Mouse (Mus musculus): ENCODE data around the gene Dand5. TPM values are rescaled to one million over a fixed set of nuclear protein-coding genes. Genes with fewer than 3 reads are reported as not detected.
A peak's percentile ranks its signal among the peaks of the same experiment; 100 is the strongest.

Dand5 gene
- polyA plus RNA-seq, 1 experiment from 2014 or later, result 5.9 TPM

GRCm38 (mm10) chr8:84780225-84780555, 42.4 kb downstream of the Dand5 start:
- no peak overlapping the region for H3K9ac ChIP-seq (ENCODE audit: low read length)
- ATAC-seq (ENCODE audit: insufficient number of reproducible peaks, insufficient read depth, low FRiP score, low read depth), result no peak
- H3K4me3 ChIP-seq (ENCODE audit: control insufficient read depth in 1 of 2, insufficient read depth in 1 of 2, low read depth in 1 of 2, low read length in 2 of 2), result peak overlapping the region in 1 of 2 experiments; percentile 0; a peak in 1 of 4 replicates
- no peak overlapping the region for H3K27ac ChIP-seq (replicated peaks in 1 of 2; ENCODE audit: control insufficient read depth in 1 of 2, insufficient read depth in 1 of 2, low read depth in 2 of 2, low read length in 2 of 2)
- H3K4me2 ChIP-seq (ENCODE audit: low read length), result no peak overlapping the region; the same call in 1 of the 2 replicates
- peaks cover 22 to 40% of the 10 kb centered on the region in 2 experiments; a peak in 3 of 4 replicates for H3K4me1 ChIP-seq (ENCODE audit: control insufficient read depth in 2 of 2, insufficient read depth in 2 of 2, low read length in 2 of 2)
- H3K9me3 ChIP-seq (ENCODE audit: control insufficient read depth, low read length), result no peaks in the 10 kb centered on the region
- peaks cover 98% of the 10 kb centered on the region for H3K27me3 ChIP-seq (ENCODE audit: control insufficient read depth, insufficient read depth, low read length)
- H3K36me3 ChIP-seq (ENCODE audit: control insufficient read depth, insufficient read depth, low read length), result no peaks in the 10 kb centered on the region
- 27% methylated on average over 13 of the region's 13 CpGs for WGBS

- peaks cover 22 to 40% of the 10 kb centered on the region in 2 experiments; a peak in 3 of 4 replicates for H3K4me1 ChIP-seq (ENCODE audit: control insufficient read depth in 2 of 2, insufficient read depth in 2 of 2, low read length in 2 of 2)
- H3K27ac ChIP-seq (replicated peaks in 1 of 2; ENCODE audit: control insufficient read depth in 1 of 2, insufficient read depth in 1 of 2, low read depth in 2 of 2, low read length in 2 of 2), result no peak overlapping the region
- H3K9me3 ChIP-seq (ENCODE audit: control insufficient read depth, low read length), result no peaks in the 10 kb centered on the region
- 24% methylated on average over 19 of the region's 19 CpGs for WGBS
- no peak overlapping the region; the same call in 1 of the 2 replicates for H3K4me2 ChIP-seq (ENCODE audit: low read length)
- H3K36me3 ChIP-seq (ENCODE audit: control insufficient read depth, insufficient read depth, low read length), result no peaks in the 10 kb centered on the region
- peak overlapping the region in 1 of 2 experiments; percentile 0; a peak in 1 of 4 replicates for H3K4me3 ChIP-seq (ENCODE audit: control insufficient read depth in 1 of 2, insufficient read depth in 1 of 2, low read depth in 1 of 2, low read length in 2 of 2)
- H3K9ac ChIP-seq (ENCODE audit: low read length), result peak overlapping the region; percentile 16
- H3K27me3 ChIP-seq (ENCODE audit: control insufficient read depth, insufficient read depth, low read length), result peaks cover 98% of the 10 kb centered on the region
- ATAC-seq (ENCODE audit: insufficient number of reproducible peaks, insufficient read depth, low FRiP score, low read depth), result no peak
Measured at GRCm38 (mm10) chr8:84779519-84780224, 43.0 kb downstream of the Dand5 start.

- Histone ChIP-seq H3K4me2 (ENCODE audit: low read length) (no peak overlapping the region), H3K9me3 (ENCODE audit: control insufficient read depth, low read length) (no peaks in the 10 kb centered on the region)
Measured at GRCm38 (mm10) chr8:84778638-84779380, 43.8 kb downstream of the Dand5 start.

GRCm38 (mm10) chr8:84777899-84778637, 44.6 kb downstream of the Dand5 start:
- Histone ChIP-seq H3K9ac (ENCODE audit: low read length) (no peak overlapping the region), H3K36me3 (ENCODE audit: control insufficient read depth, insufficient read depth, low read length) (no peaks in the 10 kb centered on the region), H3K9me3 (ENCODE audit: control insufficient read depth, low read length) (no peaks in the 10 kb centered on the region), H3K27ac (replicated peaks in 1 of 2; ENCODE audit: control insufficient read depth in 1 of 2, insufficient read depth in 1 of 2, low read depth in 2 of 2, low read length in 2 of 2) (0 out of 4 replicates have a peak overlapping the region, but pooled peaks of 1 of the 2 experiments have one; percentile 9), H3K27me3 (ENCODE audit: control insufficient read depth, insufficient read depth, low read length) (peaks cover 89% of the 10 kb centered on the region), H3K4me2 (ENCODE audit: low read length) (no peak overlapping the region), H3K4me1 (ENCODE audit: control insufficient read depth in 2 of 2, insufficient read depth in 2 of 2, low read length in 2 of 2) (peaks cover 21 to 45% of the 10 kb centered on the region in 2 experiments; a peak in 3 of 4 replicates), H3K4me3 (ENCODE audit: control insufficient read depth in 1 of 2, insufficient read depth in 1 of 2, low read depth in 1 of 2, low read length in 2 of 2) (no peak overlapping the region)
- 61% methylated on average over 10 of the region's 10 CpGs for WGBS
- ATAC-seq (ENCODE audit: insufficient number of reproducible peaks, insufficient read depth, low FRiP score, low read depth), result no peak

More at GRCm38 (mm10) chr8:84778638-84779380, 43.8 kb downstream of the Dand5 start:
- Histone ChIP-seq H3K9ac (ENCODE audit: low read length) (no peak overlapping the region), H3K4me1 (ENCODE audit: control insufficient read depth in 2 of 2, insufficient read depth in 2 of 2, low read length in 2 of 2) (peaks cover 21 to 39% of the 10 kb centered on the region in 2 experiments; a peak in 3 of 4 replicates), H3K27ac (replicated peaks in 1 of 2; ENCODE audit: control insufficient read depth in 1 of 2, insufficient read depth in 1 of 2, low read depth in 2 of 2, low read length in 2 of 2) (0 out of 4 replicates have a peak overlapping the region, but pooled peaks of 1 of the 2 experiments have one; percentile 9), H3K27me3 (ENCODE audit: control insufficient read depth, insufficient read depth, low read length) (peaks cover 93% of the 10 kb centered on the region), H3K4me3 (ENCODE audit: control insufficient read depth in 1 of 2, insufficient read depth in 1 of 2, low read depth in 1 of 2, low read length in 2 of 2) (no peak overlapping the region), H3K36me3 (ENCODE audit: control insufficient read depth, insufficient read depth, low read length) (no peaks in the 10 kb centered on the region)
- ATAC-seq (ENCODE audit: insufficient number of reproducible peaks, insufficient read depth, low FRiP score, low read depth), result no peak
- WGBS, result 29% methylated on average over 11 of the region's 11 CpGs

GRCm38 (mm10) chr8:84776569-84776968, 46.1 kb downstream of the Dand5 start:
- ATAC-seq (ENCODE audit: insufficient number of reproducible peaks, insufficient read depth, low FRiP score, low read depth), result no peak
- H3K36me3 ChIP-seq (ENCODE audit: control insufficient read depth, insufficient read depth, low read length), result no peaks in the 10 kb centered on the region
- 60% methylated on average over 1 of the region's 1 CpGs for WGBS
- no peak overlapping the region for H3K27ac ChIP-seq (replicated peaks in 1 of 2; ENCODE audit: control insufficient read depth in 1 of 2, insufficient read depth in 1 of 2, low read depth in 2 of 2, low read length in 2 of 2)
- H3K4me3 ChIP-seq (ENCODE audit: control insufficient read depth in 1 of 2, insufficient read depth in 1 of 2, low read depth in 1 of 2, low read length in 2 of 2), result no peak overlapping the region
- no peak overlapping the region for H3K9ac ChIP-seq (ENCODE audit: low read length)
- H3K4me1 ChIP-seq (ENCODE audit: control insufficient read depth in 2 of 2, insufficient read depth in 2 of 2, low read length in 2 of 2), result peaks cover 20 to 45% of the 10 kb centered on the region in 2 experiments; a peak in 3 of 4 replicates
- no peaks in the 10 kb centered on the region for H3K9me3 ChIP-seq (ENCODE audit: control insufficient read depth, low read length)
- no peak overlapping the region for H3K4me2 ChIP-seq (ENCODE audit: low read length)
- H3K27me3 ChIP-seq (ENCODE audit: control insufficient read depth, insufficient read depth, low read length), result peaks cover 85% of the 10 kb centered on the region

GRCm38 (mm10) chr8:84775621-84776113, 47.0 kb downstream of the Dand5 start:
- WGBS, result 17% methylated on average over 7 of the region's 7 CpGs
- peak overlapping the region; percentile 64 for H3K4me2 ChIP-seq (ENCODE audit: low read length)
- H3K4me3 ChIP-seq (ENCODE audit: control insufficient read depth in 1 of 2, insufficient read depth in 1 of 2, low read depth in 1 of 2, low read length in 2 of 2), result peak overlapping the region in 1 of 2 experiments; percentile 3; a peak in 1 of 4 replicates
- H3K36me3 ChIP-seq (ENCODE audit: control insufficient read depth, insufficient read depth, low read length), result no peaks in the 10 kb centered on the region
- H3K4me1 ChIP-seq (ENCODE audit: control insufficient read depth in 2 of 2, insufficient read depth in 2 of 2, low read length in 2 of 2), result peaks cover 20 to 43% of the 10 kb centered on the region in 2 experiments; a peak in 3 of 4 replicates
- peaks cover 85% of the 10 kb centered on the region for H3K27me3 ChIP-seq (ENCODE audit: control insufficient read depth, insufficient read depth, low read length)
- peak overlapping the region; percentile 52; the same call in 1 of the 2 replicates for H3K9ac ChIP-seq (ENCODE audit: low read length)
- H3K9me3 ChIP-seq (ENCODE audit: control insufficient read depth, low read length), result no peaks in the 10 kb centered on the region
- no peak for ATAC-seq (ENCODE audit: insufficient number of reproducible peaks, insufficient read depth, low FRiP score, low read depth)
- peak overlapping the region; percentile 69 to 81 for H3K27ac ChIP-seq (replicated peaks in 1 of 2; ENCODE audit: control insufficient read depth in 1 of 2, insufficient read depth in 1 of 2, low read depth in 2 of 2, low read length in 2 of 2)

Data from heart, embryonic 14.5 days (tissue).